Mouse (Mus musculus) hindbrain, postnatal 0 days (tissue): Measurements from ENCODE around the gene Unc45b. TPM values are rescaled to one million over a fixed set of nuclear protein-coding genes. Genes with fewer than 3 reads are reported as not detected.

ENCODE experiments used
- ATAC-seq: fragments of 200-750 bp; cut with Nextera tagmentation; 2 replicates; pipeline ENCODE4 v1.8.0; 2017; ENCODE audit warnings: mild to moderate bottlenecking, moderate TSS enrichment, moderate library complexity
- DNase-seq: peaks from one replicate; pipeline ENCODE4 v3.0.0-alpha.2; 2015; ENCODE audit warnings: low spot score
- H3K27ac ChIP-seq: fragments of 300-500 bp; sonication (generic); 2 replicates; pipeline ENCODE4 v1.5.1; 2014; ENCODE audit warnings: mild to moderate bottlenecking
- H3K27me3 ChIP-seq: fragments of 300-500 bp; sonication (generic); 2 replicates; pipeline ENCODE4 v1.6.1; 2014; ENCODE audit warnings: low read length, mixed read lengths; ENCODE audit not compliant: insufficient read depth
- H3K36me3 ChIP-seq: fragments of 300-500 bp; sonication (generic); 2 replicates; pipeline ENCODE4 v1.6.1; 2014; ENCODE audit warnings: low read length, mixed read lengths; ENCODE audit not compliant: insufficient read depth
- H3K4me1 ChIP-seq: fragments of 300-500 bp; sonication (generic); 2 replicates; pipeline ENCODE4 v1.6.1; 2014; ENCODE audit warnings: antibody characterized with exemption, low read length, mixed read lengths; ENCODE audit not compliant: insufficient read depth
- H3K4me2 ChIP-seq: fragments of 300-500 bp; sonication (generic); 2 replicates; pipeline ENCODE4 v1.6.1; 2014; ENCODE audit warnings: low read depth, mild to moderate bottlenecking, low read length, moderate library complexity, mixed read lengths
- H3K4me3 ChIP-seq: fragments of 300-500 bp; sonication (generic); 2 replicates; pipeline ENCODE4 v1.5.1; 2014; ENCODE audit warnings: low read length
- H3K9ac ChIP-seq: fragments of 300-500 bp; sonication (generic); replicated peaks from 2 replicates; pipeline ENCODE4 v1.6.1; 2014; ENCODE audit warnings: mild to moderate bottlenecking, low read length, moderate library complexity, mixed read lengths
- H3K9me3 ChIP-seq: fragments of 300-500 bp; sonication (generic); 2 replicates; pipeline ENCODE4 v1.6.1; 2016; ENCODE audit warnings: low read length, mixed read lengths
- CTCF ChIP-seq: IDR thresholded peaks from 2 replicates; pipeline ENCODE4 v1.5.1; 2016; ENCODE audit warnings: antibody characterized with exemption, control low read depth, low read depth
- WGBS: fragments of 180-500 bp; shearing (Covaris S2); extraction: QIAGEN DNeasy Blood & Tissue Kit; methylation state at CpG from one replicate; pipeline ENCODE4 v1.1.7; 2014; 5-methylcytosine and 5-hydroxymethylcytosine counted together
- microRNA-seq, 2 experiments: library from miRNA; unstranded; fragments of <30 nt; microRNA quantifications; one replicate each; pipeline ENCODE4; 2016
- polyA plus RNA-seq: library from polyadenylated mRNA; unstranded; fragments of >200 nt; fragmentation: Nextera tagmentation; extraction: Ambion mirVana; gene quantifications from 2 replicates; pipeline ENCODE4 v1.2.1, GENCODE M21; 2015
- total RNA-seq: library from RNA; depleted of rRNA; stranded (reverse); fragments of >200 nt; gene quantifications from 2 replicates; pipeline ENCODE4 v1.2.3, GENCODE M21; 2014; rRNA removed

Gene Unc45b
- total and polyA plus RNA-seq, 2 experiments from 2014 or later: 0.42 to 2.4 TPM

DNA sequence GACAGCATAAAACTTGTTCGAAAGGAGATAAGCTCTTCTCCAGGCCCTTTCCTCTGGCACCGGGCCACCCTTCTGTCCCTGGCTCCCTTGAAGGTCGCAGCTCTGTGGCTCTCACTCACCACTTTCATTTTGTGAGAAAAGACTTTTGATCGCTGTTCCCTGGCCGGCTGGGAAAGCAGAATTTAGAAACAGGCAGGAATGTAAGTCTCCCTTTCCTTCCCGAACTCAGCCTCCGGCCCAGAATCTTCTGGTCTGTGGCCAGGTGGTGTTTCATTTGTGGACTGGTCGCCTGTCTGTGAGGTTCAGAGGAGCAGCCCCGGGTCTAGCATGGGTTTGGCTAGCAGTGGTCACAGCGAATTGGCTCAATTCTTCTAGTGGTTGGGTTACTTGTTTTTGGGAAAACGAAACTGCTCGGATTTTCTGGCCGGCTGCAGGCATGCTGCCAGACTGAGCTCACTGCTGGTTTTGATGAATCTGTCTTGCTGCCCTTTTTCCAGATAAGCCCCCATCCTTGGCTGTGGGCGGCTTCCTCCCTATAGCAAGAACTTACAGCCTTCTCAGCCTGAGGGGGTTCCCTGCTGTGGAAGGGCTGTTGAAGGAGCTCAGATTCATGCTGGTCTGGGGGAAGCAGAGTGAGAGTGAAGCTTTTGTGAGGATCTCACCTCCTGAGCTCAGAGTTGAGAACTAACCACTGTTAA is 81.3 kb downstream of the Unc45b start, which contains the start of gene Slfn9:
Gene Slfn9, minus strand, starts transcription at position 362 of the 698 bp plus-strand sequence.
- Histone ChIP-seq H3K9ac (peak within 1 kb of the TSS; percentile 35), H3K4me3 (peak within 1 kb of the TSS; percentile 36), H3K27ac (no peak within 1 kb of the TSS), H3K27me3 (no peaks in the 10 kb centered on the region), H3K4me2 (peak within 1 kb of the TSS; percentile 61), H3K9me3 (no peaks in the 10 kb centered on the region), H3K36me3 (no peaks in the 10 kb centered on the region), H3K4me1 (no peaks in the 10 kb centered on the region)
- ATAC-seq: no peak
- WGBS: 6% methylated on average over 14 of the region's 14 CpGs
- TF ChIP-seq CTCF: no peak
- peak; percentile 57 for DNase-seq

Small RNAs within 50 kb of the gene (microRNA-seq; reads per million reads assigned to microRNA genes)
- gene Mir7679: 0 reads per million in 2 experiments

Other genes with a start within 250 kb of the Unc45b start
- gene Cct6b, start 146.2 kb upstream of the Unc45b start, total RNA-seq: 0.31 TPM in 1 of 2 replicates, not detected in the other
- 0.34 and 0.39 TPM in 2 replicates for gene Cct6b, start 146.2 kb upstream of the Unc45b start, polyA plus RNA-seq
- 7.9 and 14.5 TPM in 2 replicates for gene Zfp830, start 146.2 kb upstream of the Unc45b start, total RNA-seq
- 17.4 and 18.6 TPM in 2 replicates for gene Zfp830, start 146.2 kb upstream of the Unc45b start, polyA plus RNA-seq
- 45.3 and 51.5 TPM in 2 replicates for gene Lig3, start 129.4 kb upstream of the Unc45b start, total RNA-seq
- 15.6 and 16.2 TPM in 2 replicates for gene Lig3, start 129.4 kb upstream of the Unc45b start, polyA plus RNA-seq
- gene Rffl, start 39.3 kb upstream of the Unc45b start, total RNA-seq: 4.9 and 6.1 TPM in 2 replicates
- 2.5 and 3.2 TPM in 2 replicates for gene Rffl, start 39.3 kb upstream of the Unc45b start, polyA plus RNA-seq
- gene Rad51d, start 19.9 kb upstream of the Unc45b start, total RNA-seq: 8.9 and 11.4 TPM in 2 replicates
- gene Rad51d, start 19.9 kb upstream of the Unc45b start, polyA plus RNA-seq: 9.7 TPM in 2 replicates
- not detected in 2 replicates for gene Fndc8, start 18.4 kb upstream of the Unc45b start, total RNA-seq
- 0.13 TPM in 1 of 2 replicates, not detected in the other for gene Fndc8, start 18.4 kb upstream of the Unc45b start, polyA plus RNA-seq
- 23.5 and 34.2 TPM in 2 replicates for gene Nle1, start 2.1 kb upstream of the Unc45b start, total RNA-seq
- 26.0 and 27.2 TPM in 2 replicates for gene Nle1, start 2.1 kb upstream of the Unc45b start, polyA plus RNA-seq
- 1.8 and 2.2 TPM in 2 replicates for gene Slfn5, start 40.8 kb downstream of the Unc45b start, total RNA-seq
- 2.1 and 2.4 TPM in 2 replicates for gene Slfn5, start 40.8 kb downstream of the Unc45b start, polyA plus RNA-seq
- gene Slfn9, start 81.3 kb downstream of the Unc45b start, total RNA-seq: 1.5 and 3.2 TPM in 2 replicates
- 2.2 and 2.4 TPM in 2 replicates for gene Slfn9, start 81.3 kb downstream of the Unc45b start, polyA plus RNA-seq
- 0.42 and 0.83 TPM in 2 replicates for gene Slfn8, start 110.3 kb downstream of the Unc45b start, total RNA-seq
- gene Slfn8, start 110.3 kb downstream of the Unc45b start, polyA plus RNA-seq: 0.21 and 0.25 TPM in 2 replicates
- 0.36 and 1.7 TPM in 2 replicates for gene Slfn2, start 154.6 kb downstream of the Unc45b start, total RNA-seq
- 1.6 and 2.0 TPM in 2 replicates for gene Slfn2, start 154.6 kb downstream of the Unc45b start, polyA plus RNA-seq
- not detected in 2 replicates for gene Slfn1, start 206.3 kb downstream of the Unc45b start, total RNA-seq
- gene Slfn1, start 206.3 kb downstream of the Unc45b start, polyA plus RNA-seq: 0.08 and 0.09 TPM in 2 replicates